Mouse (Mus musculus) heart, embryonic 14.5 days (tissue): Measurements from ENCODE around the gene Slc38a11. TPM values are rescaled to one million over a fixed set of nuclear protein-coding genes. Genes with fewer than 3 reads are reported as not detected.

Source experiments
- ATAC-seq: fragments of 200-750 bp; cut with Nextera tagmentation; 2 replicates; pipeline ENCODE4 v1.8.0; 2017; ENCODE audit warnings: low read depth, moderate TSS enrichment; ENCODE audit not compliant: insufficient number of reproducible peaks, insufficient read depth, low FRiP score
- H3K27ac ChIP-seq, 2 experiments: fragments of 200-500 bp in 1 of 2; fragments of 300-500 bp in 1 of 2; sonication (generic) in 1 of 2; replicated peaks in 1 of 2; 2 replicates each; pipeline ENCODE4 v1.5.1; 2012 to 2014; ENCODE audit warnings: low read depth in 2 of 2, low read length in 2 of 2, control low read depth in 1 of 2, mild to moderate bottlenecking in 1 of 2, mixed read lengths in 1 of 2; ENCODE audit not compliant: control insufficient read depth in 1 of 2, insufficient read depth in 1 of 2
- H3K27me3 ChIP-seq: fragments of 300-500 bp; sonication (generic); 2 replicates; pipeline ENCODE4 v1.6.1; 2014; ENCODE audit warnings: mild to moderate bottlenecking, low read length, control low read depth; ENCODE audit not compliant: control insufficient read depth, insufficient read depth
- H3K36me3 ChIP-seq: fragments of 300-500 bp; sonication (generic); 2 replicates; pipeline ENCODE4 v1.6.1; 2014; ENCODE audit warnings: mild to moderate bottlenecking, control low read depth, low read length, mixed read lengths; ENCODE audit not compliant: control insufficient read depth, insufficient read depth
- H3K4me1 ChIP-seq, 2 experiments: fragments of 200-500 bp in 1 of 2; fragments of 300-500 bp in 1 of 2; sonication (generic) in 1 of 2; 2 replicates each; pipeline ENCODE4 v1.6.1; 2012 to 2014; ENCODE audit warnings: low read length in 2 of 2, control low read depth in 1 of 2, mixed read lengths in 1 of 2; ENCODE audit not compliant: control insufficient read depth in 2 of 2, insufficient read depth in 2 of 2
- H3K4me2 ChIP-seq: fragments of 300-500 bp; sonication (generic); 2 replicates; pipeline ENCODE4 v1.6.1; 2014; ENCODE audit warnings: mild to moderate bottlenecking, low read length
- H3K4me3 ChIP-seq, 2 experiments: fragments of 200-500 bp in 1 of 2; fragments of 300-500 bp in 1 of 2; sonication (generic) in 1 of 2; 2 replicates each; pipeline ENCODE4 v1.5.1; 2012 to 2014; ENCODE audit warnings: low read length in 2 of 2, mild to moderate bottlenecking in 2 of 2, control low read depth in 1 of 2, low read depth in 1 of 2, moderate library complexity in 1 of 2; ENCODE audit not compliant: control insufficient read depth in 1 of 2, insufficient read depth in 1 of 2
- H3K9ac ChIP-seq: fragments of 300-500 bp; sonication (generic); 2 replicates; pipeline ENCODE4 v1.6.1; 2014; ENCODE audit warnings: mild to moderate bottlenecking, low read length
- H3K9me3 ChIP-seq: fragments of 300-500 bp; sonication (generic); 2 replicates; pipeline ENCODE4 v1.6.1; 2016; ENCODE audit warnings: low read length, control low read depth; ENCODE audit not compliant: control insufficient read depth
- WGBS: fragments of 180-500 bp; shearing (Covaris S2); extraction: QIAGEN DNeasy Blood & Tissue Kit; methylation state at CpG from one replicate; pipeline ENCODE4 v1.1.7; 2014; 5-methylcytosine and 5-hydroxymethylcytosine counted together
- polyA plus RNA-seq: library from polyadenylated mRNA; unstranded; fragments of >200 nt; fragmentation: Nextera tagmentation; extraction: Ambion mirVana; gene quantifications from 2 replicates; pipeline ENCODE4 v1.2.1, GENCODE M21; 2014

The Slc38a11 gene
- polyA plus RNA-seq = not detected in 2 replicates

DNA sequence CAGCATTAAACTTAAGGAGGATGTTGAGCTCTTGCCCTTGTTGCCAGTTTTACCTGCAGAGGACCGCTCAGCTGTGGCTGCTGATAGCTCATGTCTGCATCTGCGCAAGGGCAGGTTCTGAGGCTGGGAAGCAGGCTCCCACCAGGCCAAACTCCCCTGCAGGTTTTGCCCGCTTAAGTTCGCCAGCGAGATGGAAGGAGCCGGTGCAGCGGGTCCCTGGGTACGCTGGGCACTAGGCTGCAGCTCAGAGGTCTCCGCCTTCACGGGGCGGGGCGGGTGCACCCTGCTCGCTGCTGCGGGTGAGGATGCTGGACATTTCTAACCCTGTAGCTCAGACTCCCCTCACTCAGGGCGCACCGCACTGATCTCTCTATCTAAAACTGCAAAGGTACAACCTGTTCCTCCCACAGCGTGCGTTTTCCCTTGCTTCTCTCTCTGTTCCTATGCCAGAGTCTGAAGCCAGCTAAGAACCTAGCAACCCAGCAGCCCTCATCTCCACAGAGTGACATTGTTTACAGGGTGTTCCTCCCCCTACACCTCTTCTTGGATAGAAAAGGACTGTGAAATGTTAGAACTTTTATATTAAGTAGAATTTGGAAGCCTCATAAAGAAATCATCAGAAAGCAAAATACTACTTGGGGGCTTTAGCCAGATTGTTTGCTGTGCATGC, at the start of gene Slc38a11:
Gene Slc38a11, minus strand, starts transcription at position 207 of the 670 bp plus-strand sequence.
- peak; percentile 31; the same call in 1 of the 2 replicates for ATAC-seq
- peak within 1 kb of the TSS; percentile 8 to 19 for H3K4me3 ChIP-seq
- H3K36me3 ChIP-seq = no peaks in the 10 kb centered on the region
- H3K27ac ChIP-seq = no peak within 1 kb of the TSS
- H3K27me3 ChIP-seq = no peaks in the 10 kb centered on the region
- H3K9me3 ChIP-seq = no peaks in the 10 kb centered on the region
- 0 out of 2 replicates have a peak within 1 kb of the TSS, but pooled peaks have one; percentile 21 for H3K9ac ChIP-seq
- WGBS = 4% methylated on average over 18 of the region's 18 CpGs
- H3K4me2 ChIP-seq = peak within 1 kb of the TSS; percentile 60
- H3K4me1 ChIP-seq = peaks cover 2 to 4% of the 10 kb centered on the region in 2 experiments; a peak in 1 of 4 replicates

DNA sequence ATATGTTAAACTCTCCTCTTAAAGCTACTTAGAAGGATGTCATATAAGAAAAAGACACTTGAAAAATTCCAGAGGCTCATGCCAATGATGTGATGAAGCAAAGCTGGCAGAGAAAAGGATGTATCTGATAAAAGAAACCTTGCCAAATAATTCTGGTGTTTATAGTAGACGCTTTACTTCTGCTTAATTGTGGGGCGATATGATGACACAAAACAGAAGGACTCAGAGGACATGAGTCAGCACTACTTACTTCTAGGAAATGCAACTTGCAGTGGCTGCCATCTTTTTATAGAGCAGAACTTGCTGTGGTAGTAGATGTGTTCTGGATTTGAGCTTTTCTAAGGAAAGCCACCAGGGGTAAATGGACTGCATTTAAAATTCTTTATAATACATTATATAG, 43.3 kb upstream of the Slc38a11 start:
- Histone ChIP-seq H3K9ac (no peak overlapping the region), H3K4me3 (no peak overlapping the region), H3K4me2 (no peak overlapping the region), H3K36me3 (no peaks in the 10 kb centered on the region), H3K27ac (no peak overlapping the region), H3K9me3 (no peaks in the 10 kb centered on the region), H3K4me1 (no peaks in the 10 kb centered on the region), H3K27me3 (no peaks in the 10 kb centered on the region)
- WGBS = 48% methylated on average over 2 of the region's 2 CpGs
- ATAC-seq = no peak

DNA sequence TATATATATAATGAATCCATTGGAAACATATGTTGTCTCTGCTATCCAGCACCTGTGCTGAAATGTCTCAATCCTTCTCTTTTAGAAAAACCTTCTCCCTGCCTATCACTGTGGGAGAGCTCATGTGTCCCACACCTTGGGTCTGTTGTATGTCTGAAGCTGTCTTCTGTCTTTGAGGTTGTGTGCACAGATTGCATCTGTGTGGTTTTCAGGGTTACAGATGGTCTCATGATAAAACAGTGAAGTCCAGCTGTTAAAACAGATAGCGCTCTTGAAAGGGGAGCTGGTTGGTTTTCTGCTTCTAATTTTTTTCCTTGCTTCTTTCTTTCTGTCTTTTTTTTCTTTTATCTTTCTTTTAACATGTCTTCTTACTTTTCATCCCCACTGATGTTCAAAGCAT, 41.6 kb upstream of the Slc38a11 start:
- no peak overlapping the region for H3K27ac ChIP-seq
- H3K4me3 ChIP-seq = no peak overlapping the region
- H3K9me3 ChIP-seq = no peaks in the 10 kb centered on the region
- no peak overlapping the region for H3K4me2 ChIP-seq
- no peaks in the 10 kb centered on the region for H3K27me3 ChIP-seq
- ATAC-seq = no peak
- WGBS = 89% methylated on average over 1 of the region's 1 CpGs
- peaks cover 0 to under 1% of the 10 kb centered on the region in 2 experiments; a peak in 1 of 4 replicates for H3K4me1 ChIP-seq
- no peaks in the 10 kb centered on the region for H3K36me3 ChIP-seq
- no peak overlapping the region for H3K9ac ChIP-seq

DNA sequence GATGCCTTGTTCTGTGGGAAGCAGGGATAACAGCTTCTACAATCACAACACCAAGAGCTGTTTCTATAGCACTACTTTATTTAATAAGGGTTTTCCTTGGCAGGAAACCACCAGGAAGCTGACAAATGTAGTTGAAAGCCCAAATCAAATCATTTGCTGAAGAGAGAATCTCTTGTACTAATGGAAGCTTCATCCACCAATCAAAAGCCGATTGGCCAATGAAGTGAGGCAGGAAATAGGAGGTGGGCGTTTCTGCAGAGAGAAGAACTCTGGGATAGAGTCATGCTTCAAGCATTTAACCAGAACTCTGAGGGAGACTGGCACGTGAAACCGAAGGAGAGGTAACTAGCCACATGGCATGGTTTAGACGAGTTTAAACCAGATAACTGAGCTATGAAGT, 38.2 kb upstream of the Slc38a11 start:
- no peak for ATAC-seq
- no peak overlapping the region for H3K4me3 ChIP-seq
- no peak overlapping the region for H3K27ac ChIP-seq
- no peak overlapping the region for H3K4me2 ChIP-seq
- H3K4me1 ChIP-seq = peaks cover 3 to 5% of the 10 kb centered on the region in 2 experiments; a peak in 2 of 4 replicates
- WGBS = 62% methylated on average over 5 of the region's 5 CpGs
- H3K36me3 ChIP-seq = no peaks in the 10 kb centered on the region
- no peak overlapping the region for H3K9ac ChIP-seq
- H3K9me3 ChIP-seq = no peaks in the 10 kb centered on the region
- no peaks in the 10 kb centered on the region for H3K27me3 ChIP-seq

DNA sequence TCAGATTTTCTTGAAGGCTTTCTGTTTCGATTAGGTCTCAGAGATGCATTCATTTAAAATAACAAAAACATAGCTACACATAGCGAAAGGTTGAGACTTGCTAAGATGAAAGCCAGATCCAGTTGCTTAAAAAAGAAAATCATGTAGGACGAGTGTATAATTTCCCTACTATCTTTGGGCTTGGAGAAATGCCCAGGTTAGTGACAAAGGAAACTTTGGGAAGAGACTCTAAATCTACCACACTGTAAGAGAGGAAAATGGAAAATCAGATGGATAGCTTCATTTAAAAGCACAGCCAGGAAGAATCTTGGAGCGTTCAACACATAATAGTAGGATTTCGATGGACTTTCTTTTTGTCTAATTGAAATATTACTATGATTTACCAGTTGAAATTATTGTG, 36.1 kb upstream of the Slc38a11 start:
- H3K27me3 ChIP-seq = no peaks in the 10 kb centered on the region
- H3K9me3 ChIP-seq = no peaks in the 10 kb centered on the region
- WGBS = 39% methylated on average over 5 of the region's 5 CpGs
- H3K4me2 ChIP-seq = peak overlapping the region; percentile 20
- H3K36me3 ChIP-seq = no peaks in the 10 kb centered on the region
- no peak overlapping the region for H3K27ac ChIP-seq
- no peak for ATAC-seq
- H3K4me1 ChIP-seq = peaks cover 3 to 5% of the 10 kb centered on the region in 2 experiments; a peak in 2 of 4 replicates
- no peak overlapping the region for H3K4me3 ChIP-seq
- H3K9ac ChIP-seq = no peak overlapping the region

DNA sequence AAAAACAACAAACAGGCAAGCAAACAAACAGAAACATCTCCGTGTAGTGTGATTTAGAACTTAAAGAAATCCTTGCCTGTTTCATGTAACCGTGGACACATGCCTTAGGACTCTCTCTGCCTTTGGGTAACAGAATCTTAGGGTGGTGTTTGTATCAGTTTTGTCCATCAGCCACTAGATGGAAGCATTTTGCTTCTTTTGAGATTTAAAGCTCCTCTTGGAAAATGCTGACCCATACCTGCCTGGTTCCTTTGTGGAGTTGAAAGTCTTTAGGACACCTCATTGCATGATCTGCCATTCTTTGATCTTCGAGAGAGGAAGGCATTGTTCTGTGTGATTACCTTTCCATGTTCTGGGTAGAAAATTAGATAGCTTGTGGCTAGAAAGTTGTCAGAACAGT, 32.3 kb upstream of the Slc38a11 start:
- H3K27ac ChIP-seq = no peak overlapping the region
- ATAC-seq = no peak
- peaks cover 3 to 5% of the 10 kb centered on the region in 2 experiments; a peak in 2 of 4 replicates for H3K4me1 ChIP-seq
- H3K4me2 ChIP-seq = no peak overlapping the region
- H3K4me3 ChIP-seq = no peak overlapping the region
- no peaks in the 10 kb centered on the region for H3K36me3 ChIP-seq
- WGBS = 23% methylated on average over 3 of the region's 3 CpGs
- H3K9ac ChIP-seq = no peak overlapping the region
- no peaks in the 10 kb centered on the region for H3K27me3 ChIP-seq
- no peaks in the 10 kb centered on the region for H3K9me3 ChIP-seq

DNA sequence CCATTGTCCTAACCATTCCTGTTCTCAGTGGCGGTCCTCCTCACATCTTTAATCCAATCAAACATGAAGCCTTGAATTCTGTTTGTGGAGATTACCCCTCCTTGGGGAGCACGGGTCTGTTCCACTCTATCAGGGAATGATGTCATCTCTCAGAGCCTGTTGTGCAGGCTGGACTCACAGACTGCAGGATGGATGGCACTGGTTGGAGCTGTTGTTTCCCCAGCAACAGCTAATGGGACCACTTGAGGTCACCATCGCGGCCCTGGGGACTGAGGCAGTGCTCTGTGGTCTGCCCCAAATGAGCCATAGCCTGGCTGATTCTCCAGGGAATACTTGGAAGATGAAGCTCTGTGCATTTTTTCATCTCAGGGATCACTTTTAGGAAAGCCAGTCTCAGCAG, 29.2 kb upstream of the Slc38a11 start:
- Histone ChIP-seq H3K4me2 (no peak overlapping the region), H3K4me1 (no peaks in the 10 kb centered on the region), H3K9ac (no peak overlapping the region), H3K27ac (no peak overlapping the region), H3K36me3 (no peaks in the 10 kb centered on the region), H3K9me3 (no peaks in the 10 kb centered on the region), H3K27me3 (no peaks in the 10 kb centered on the region), H3K4me3 (no peak overlapping the region)
- ATAC-seq = no peak
- WGBS = 44% methylated on average over 4 of the region's 4 CpGs

DNA sequence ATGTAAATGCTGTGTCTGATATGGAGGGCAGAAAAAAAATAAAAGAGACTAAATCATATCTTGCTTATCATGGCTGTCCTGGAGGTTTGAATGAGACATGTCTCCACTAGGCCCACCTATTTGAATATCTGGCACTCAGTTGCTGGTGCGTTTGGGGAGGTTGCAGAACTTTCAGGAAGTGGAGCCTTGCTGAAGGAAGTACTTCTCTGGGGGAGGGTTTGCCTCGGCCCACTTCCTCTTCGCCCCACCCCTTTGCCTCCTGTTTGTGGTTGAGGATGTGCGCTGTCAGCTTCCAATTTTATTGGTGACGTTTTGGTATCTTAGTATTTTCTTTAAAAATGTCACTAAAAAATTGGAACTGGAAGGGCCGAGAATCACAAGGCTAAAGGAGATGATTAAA, 27.5 kb upstream of the Slc38a11 start:
- no peaks in the 10 kb centered on the region for H3K27me3 ChIP-seq
- H3K9me3 ChIP-seq = no peaks in the 10 kb centered on the region
- H3K4me3 ChIP-seq = no peak overlapping the region
- no peak overlapping the region for H3K27ac ChIP-seq
- no peak overlapping the region for H3K9ac ChIP-seq
- no peaks in the 10 kb centered on the region for H3K36me3 ChIP-seq
- no peak overlapping the region for H3K4me2 ChIP-seq
- no peaks in the 10 kb centered on the region for H3K4me1 ChIP-seq
- 80% methylated on average over 6 of the region's 6 CpGs for WGBS
- no peak for ATAC-seq
